Mouse (Mus musculus): ENCODE results near the gene Map7.

The Map7 gene

GRCm38 (mm10) chr10:20148130-20148772 lies at the start of gene Map7:
TSS of gene Map7 (plus strand) at chr10:20148471.
- DNase-seq (ENCODE audit: low spot score in 2 of 2) = peak; percentile 25 to 30

GRCm38 (mm10) chr10:20101456-20101855 lies 46.8 kb upstream of the Map7 start:
- DNase-seq (ENCODE audit: low spot score in 2 of 2) = no peak

- DNase-seq (ENCODE audit: low spot score in 2 of 2) = no peak
These were observed 43.9 kb upstream of the Map7 start for GRCm38 (mm10) chr10:20104271-20104931.

GRCm38 (mm10) chr10:20105575-20105974 lies 42.7 kb upstream of the Map7 start:
- no peak for DNase-seq (ENCODE audit: low spot score in 2 of 2)

DNA sequence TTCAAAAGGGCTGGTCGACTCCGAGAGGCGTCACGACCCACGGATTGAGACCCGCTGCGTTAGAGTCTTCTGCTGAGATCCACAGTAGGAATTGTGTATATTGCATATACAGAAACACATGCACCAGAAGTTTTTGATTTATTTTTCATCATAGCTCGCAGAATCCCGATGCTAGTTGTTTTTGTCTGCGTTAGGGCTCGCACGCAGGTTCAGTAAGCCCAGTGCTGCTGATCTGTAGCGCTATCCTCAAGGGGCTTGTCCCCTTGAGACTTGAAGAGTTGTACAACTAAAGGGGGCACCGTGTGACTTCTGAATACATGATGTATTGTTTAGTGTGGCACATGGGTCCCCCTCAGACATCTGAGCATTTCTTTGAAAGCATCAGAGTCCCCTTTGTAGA lies 41.2 kb upstream of the Map7 start:
- no peak for DNase-seq (ENCODE audit: low spot score in 2 of 2)

DNA sequence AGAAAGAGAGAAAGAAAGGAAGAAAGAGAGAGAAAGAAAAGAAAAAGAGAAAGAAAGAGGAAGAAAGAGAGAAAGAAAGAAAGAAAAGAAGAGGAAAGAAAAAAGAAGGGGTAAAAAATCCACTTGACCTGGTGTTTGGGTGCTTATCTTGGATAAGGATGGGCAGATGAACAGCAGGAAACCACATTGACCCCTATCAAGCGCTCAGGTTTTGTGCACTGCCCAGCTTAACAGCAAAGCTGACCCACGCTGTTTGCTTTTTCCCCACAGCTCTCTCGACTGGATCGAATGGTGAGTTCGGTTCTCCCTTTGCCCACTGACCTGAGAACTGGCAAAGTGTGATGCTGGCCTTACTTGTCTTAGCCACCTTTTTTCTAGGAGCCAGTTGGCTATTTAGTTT lies 36.8 kb upstream of the Map7 start:
- no peak for DNase-seq (ENCODE audit: low spot score in 2 of 2)

- no peak for DNase-seq (ENCODE audit: low spot score in 2 of 2)
These were observed 36.0 kb upstream of the Map7 start for GRCm38 (mm10) chr10:20112026-20112973.

GRCm38 (mm10) chr10:20119504-20120425 lies 28.5 kb upstream of the Map7 start:
- DNase-seq (ENCODE audit: low spot score in 2 of 2) = no peak

- no peak for DNase-seq (ENCODE audit: low spot score in 2 of 2)
These were observed 26.3 kb upstream of the Map7 start for GRCm38 (mm10) chr10:20121981-20122380.

- DNase-seq (ENCODE audit: low spot score in 2 of 2) = no peak
These were observed 24.9 kb upstream of the Map7 start for GRCm38 (mm10) chr10:20123401-20123800.

- no peak for DNase-seq (ENCODE audit: low spot score in 2 of 2)
These were observed 23.7 kb upstream of the Map7 start for GRCm38 (mm10) chr10:20124576-20124975.

DNA sequence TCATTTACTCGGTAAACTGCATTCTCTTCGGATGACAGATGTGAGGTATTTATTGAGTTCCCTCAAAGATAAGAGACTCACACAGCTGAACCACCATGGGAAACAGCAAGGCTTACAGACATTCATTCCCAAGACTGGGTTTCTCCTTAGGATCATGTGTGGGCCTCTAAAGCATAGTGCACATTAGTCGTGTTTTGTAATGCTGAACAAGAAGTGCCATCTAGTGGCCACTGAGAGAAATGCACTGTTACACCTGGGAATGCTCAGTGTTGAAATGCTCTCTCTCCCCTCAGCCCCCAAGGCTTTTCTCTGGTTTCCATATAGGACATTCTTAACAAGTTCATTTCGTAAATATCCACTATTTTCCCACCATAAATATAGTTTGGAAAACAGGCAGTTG lies 23.0 kb upstream of the Map7 start:
- DNase-seq (ENCODE audit: low spot score in 2 of 2) = peak; percentile 26 to 66

DNA sequence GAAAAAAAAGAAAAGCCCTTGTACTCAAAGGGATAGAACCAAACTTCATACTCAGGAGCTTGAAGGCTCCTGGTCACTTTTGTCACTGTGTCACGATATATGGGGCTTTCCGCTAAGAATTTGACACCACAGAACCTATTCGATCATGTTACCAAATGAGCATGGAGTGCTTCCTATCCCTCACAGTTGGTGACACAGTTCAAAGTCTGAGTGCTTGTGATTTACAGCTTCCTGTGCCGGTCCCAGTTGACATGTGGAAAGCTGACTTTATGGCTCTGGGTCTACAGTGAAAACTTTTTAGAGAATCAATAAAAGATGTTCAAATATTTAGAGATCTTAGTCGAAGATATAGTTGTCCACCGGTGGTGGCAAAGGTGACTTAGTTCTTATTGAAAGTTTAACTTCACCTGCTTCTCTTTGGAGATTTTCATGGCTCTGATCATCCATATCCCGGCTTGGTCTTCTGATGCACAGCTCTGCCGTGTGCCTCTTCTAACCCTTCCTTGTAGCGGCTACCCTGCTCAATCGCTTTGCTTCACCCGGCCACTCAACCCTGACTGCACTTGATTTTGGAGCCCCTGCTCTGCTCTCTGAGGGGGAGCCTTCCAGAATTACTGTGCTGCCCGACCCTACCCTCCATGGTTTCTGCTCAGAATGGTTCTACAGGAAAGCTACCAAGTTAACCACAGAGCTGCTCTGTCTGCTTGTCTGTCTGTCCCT lies 15.2 kb upstream of the Map7 start:
- DNase-seq (ENCODE audit: low spot score in 2 of 2) = no peak

- no peak for DNase-seq (ENCODE audit: low spot score in 2 of 2)
These were observed 12.8 kb upstream of the Map7 start for GRCm38 (mm10) chr10:20135350-20136058.

DNA sequence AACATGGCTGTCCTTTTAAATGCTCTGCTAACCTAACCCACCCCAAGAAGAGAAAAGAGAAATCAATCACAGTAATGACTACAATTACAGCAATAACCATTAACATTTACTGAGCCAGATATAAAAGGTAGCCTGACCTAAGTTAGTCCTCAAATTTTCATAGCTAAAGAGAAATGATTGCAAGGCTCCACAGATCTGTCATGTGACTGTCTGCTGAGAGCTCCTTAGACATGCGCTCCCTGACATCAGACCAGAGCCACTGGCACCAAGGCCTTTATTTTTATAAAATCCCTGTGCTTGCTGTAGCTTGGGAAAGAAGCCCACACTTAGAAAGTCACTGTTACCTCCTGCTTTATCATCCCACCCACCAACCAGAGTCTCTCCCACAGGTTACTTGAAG lies 11.8 kb upstream of the Map7 start:
- no peak for DNase-seq (ENCODE audit: low spot score in 2 of 2)

DNA sequence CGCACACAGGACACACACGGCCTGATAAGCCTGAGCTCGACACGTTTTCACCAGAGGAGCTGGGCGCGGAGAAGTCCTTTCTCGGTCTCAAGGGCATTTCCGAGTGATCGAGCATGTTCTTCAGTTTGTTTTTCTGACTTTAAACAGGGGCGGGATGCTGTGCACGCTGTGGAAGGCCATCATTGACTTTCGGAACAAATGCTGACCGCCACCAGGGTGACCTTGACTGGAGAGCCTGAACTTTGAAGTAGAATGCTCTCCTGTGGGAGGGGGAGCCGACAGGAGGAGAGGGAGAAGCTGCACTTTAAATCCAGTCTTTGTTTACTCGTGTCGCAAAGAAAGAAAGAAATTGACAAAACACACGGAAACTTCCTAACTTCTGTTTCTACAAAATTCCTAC lies 6.9 kb upstream of the Map7 start:
- no peak for DNase-seq (ENCODE audit: low spot score in 2 of 2)

GRCm38 (mm10) chr10:20148773-20149120 lies 476 bp downstream of the Map7 start:
- peak; percentile 26 to 27 for DNase-seq (ENCODE audit: low spot score in 2 of 2)

- DNase-seq (ENCODE audit: low spot score in 2 of 2) = peak; percentile 53 to 64
These were observed 1.0 kb downstream of the Map7 start for GRCm38 (mm10) chr10:20149121-20149834.

GRCm38 (mm10) chr10:20149835-20150355 lies 1.6 kb downstream of the Map7 start:
- peak in 1 of 2 experiments; percentile 15 for DNase-seq (ENCODE audit: low spot score in 2 of 2)
